Mouse (Mus musculus): ENCODE measurements around the gene Pgm2.

DNA sequence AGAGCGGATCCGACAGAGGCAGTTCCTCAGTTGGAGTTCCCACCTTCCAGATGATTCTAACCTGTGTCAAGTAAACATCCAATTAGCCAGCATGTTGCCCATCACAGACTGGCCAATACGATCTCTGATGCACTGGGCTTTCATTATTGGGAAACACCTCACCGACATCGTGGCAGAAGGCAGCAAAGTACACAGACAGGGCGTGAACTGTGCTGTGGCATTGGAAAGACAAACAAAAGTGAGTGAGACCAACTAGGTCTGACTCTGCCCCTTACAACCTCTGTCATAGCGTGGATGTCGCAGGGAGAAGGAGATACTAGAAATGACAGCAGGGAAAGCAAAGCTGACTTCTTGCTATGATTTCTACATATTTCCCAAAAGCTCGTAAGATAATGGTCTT lies 4.0 kb upstream of the Pgm2 start:
- TF ChIP-seq E2F4 (IDR thresholded peaks at IDR 0.05; ENCODE audit: insufficient replicate concordance, low read depth, low read length) (no peak), USF1 (IDR thresholded peaks at IDR 0.05; ENCODE audit: low read depth, low read length) (no peak), ZNF384 (IDR thresholded peaks at IDR 0.05; ENCODE audit: low read depth, low read length) (no peak), CTCF (conservative IDR thresholded peaks at IDR 0.05 in 1 of 2, IDR thresholded peaks at IDR 0.05 in 1 of 2; ENCODE audit: low read depth in 2 of 2, low read length in 2 of 2) (no peak), RCOR1 (conservative IDR thresholded peaks at IDR 0.05; ENCODE audit: low read depth, low read length) (no peak), POLR2A (IDR thresholded peaks at IDR 0.05; ENCODE audit: low read depth, low read length) (no peak), EP300 (IDR thresholded peaks at IDR 0.05; ENCODE audit: low read length) (no peak), USF2 (conservative IDR thresholded peaks at IDR 0.05; ENCODE audit: low read depth, low read length) (no peak), MAFK (IDR thresholded peaks at IDR 0.05; ENCODE audit: insufficient replicate concordance, low read length) (no peak), ZC3H11A (IDR thresholded peaks at IDR 0.05; ENCODE audit: low read depth, low read length) (no peak), MYC (IDR thresholded peaks at IDR 0.05; ENCODE audit: low read depth, low read length) (no peak), POLR2AphosphoS2 (IDR thresholded peaks at IDR 0.05; ENCODE audit: low read depth, low read length) (no peak)

Data from CH12.LX (cell line).